Mouse (Mus musculus): ENCODE measurements at regions not wholly inside any gene's neighbourhood (a gene's known extent, or its start where the extent isn't known, plus 50 kb on each side); places are given as distances from the start of the nearest gene placed in this dataset.

DNA sequence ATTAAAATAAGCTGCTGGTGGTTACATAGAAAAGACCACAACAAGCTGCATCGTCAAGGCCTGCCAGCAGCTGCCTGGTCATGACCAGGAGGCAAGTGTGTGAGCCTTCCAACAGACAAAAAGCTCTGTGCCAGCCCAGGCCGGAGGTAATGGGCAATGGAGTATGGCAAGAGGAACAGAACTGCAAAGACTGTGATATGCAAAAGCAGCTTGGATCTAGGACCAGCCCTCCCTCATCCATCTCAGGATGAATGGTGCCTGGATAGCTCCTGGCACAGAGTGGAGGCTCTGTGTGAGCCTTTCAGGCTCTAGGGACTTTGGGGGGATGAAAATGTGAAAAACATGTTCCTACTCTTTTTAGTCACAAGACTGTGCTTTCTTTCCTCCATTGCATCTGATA, 402.5 kb upstream of the Tnp1 start:
- TF ChIP-seq CTCF (IDR thresholded peaks at IDR 0.05) (no peak), EP300 (IDR thresholded peaks at IDR 0.05) (no peak)
